Mouse (Mus musculus) kidney, embryonic 15.5 days (tissue): ENCODE measurements around the gene Slc4a7. TPM values are rescaled to one million over a fixed set of nuclear protein-coding genes. Genes with fewer than 3 reads are reported as not detected.

Experiments
- ATAC-seq: fragments of 200-750 bp; cut with Nextera tagmentation; replicated peaks from 2 replicates; pipeline ENCODE4 v1.8.0; 2017; ENCODE audit warnings: moderate TSS enrichment; ENCODE audit not compliant: low FRiP score
- H3K27ac ChIP-seq: fragments of 300-500 bp; sonication (generic); 2 replicates; pipeline ENCODE4 v1.5.1; 2015; ENCODE audit warnings: mild to moderate bottlenecking, inconsistent platforms
- H3K27me3 ChIP-seq: fragments of 300-500 bp; sonication (generic); 2 replicates; pipeline ENCODE4 v1.6.1; 2015; ENCODE audit warnings: inconsistent platforms
- H3K36me3 ChIP-seq: fragments of 300-500 bp; sonication (generic); 2 replicates; pipeline ENCODE4 v1.6.1; 2015; ENCODE audit warnings: inconsistent platforms
- H3K4me1 ChIP-seq: fragments of 300-500 bp; sonication (generic); 2 replicates; pipeline ENCODE4 v1.6.1; 2015; ENCODE audit warnings: inconsistent platforms
- H3K4me2 ChIP-seq: fragments of 300-500 bp; sonication (generic); 2 replicates; pipeline ENCODE4 v1.6.1; 2015; ENCODE audit warnings: moderate library complexity, mild to moderate bottlenecking, inconsistent platforms
- H3K4me3 ChIP-seq: fragments of 300-500 bp; sonication (generic); replicated peaks from 2 replicates; pipeline ENCODE4 v1.5.1; 2015; ENCODE audit warnings: mild to moderate bottlenecking, inconsistent platforms
- H3K9ac ChIP-seq: fragments of 300-500 bp; sonication (generic); 2 replicates; pipeline ENCODE4 v1.6.1; 2015; ENCODE audit warnings: mild to moderate bottlenecking, inconsistent platforms
- H3K9me3 ChIP-seq: fragments of 300-500 bp; sonication (generic); replicated peaks from 2 replicates; pipeline ENCODE4 v1.6.1; 2016; ENCODE audit warnings: inconsistent platforms
- whole genome bisulfite sequencing: fragments of 180-500 bp; shearing (Covaris S2); methylation state at CpG from one replicate; pipeline ENCODE4 v1.1.7; 2015; ENCODE audit warnings: mixed read lengths; 5-methylcytosine and 5-hydroxymethylcytosine counted together
- polyA plus RNA-seq: library from polyadenylated mRNA; unstranded; fragments of >200 nt; fragmentation: Nextera tagmentation; extraction: Ambion mirVana; gene quantifications from 2 replicates; pipeline ENCODE4 v1.2.1, GENCODE M21; 2015

Slc4a7 gene
- polyA plus RNA-seq, 1 experiment from 2014 or later = 17.8 TPM

DNA sequence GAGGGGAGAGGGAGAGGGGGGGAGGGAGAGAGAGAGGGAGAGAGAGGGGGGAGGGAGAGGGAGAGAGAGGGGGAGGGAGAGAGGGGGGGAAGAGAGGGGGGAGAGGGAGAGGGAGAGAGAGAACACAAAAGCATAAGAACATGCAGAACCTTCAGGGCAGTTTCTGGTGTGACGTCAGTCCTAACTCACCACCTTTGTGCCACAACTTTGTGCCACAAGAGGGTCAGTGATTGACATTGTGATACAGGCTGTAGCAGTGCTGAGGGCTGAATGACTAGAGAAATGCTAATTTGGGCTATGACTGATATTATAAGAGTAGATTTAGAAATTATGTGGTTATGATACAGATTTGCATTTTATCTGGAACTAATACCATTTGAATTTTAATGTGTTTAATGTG, 5.0 kb downstream of the Slc4a7 start:
- no peak overlapping the region for H3K9ac ChIP-seq
- H3K27ac ChIP-seq = no peak overlapping the region
- no peak overlapping the region for H3K4me3 ChIP-seq
- H3K9me3 ChIP-seq = no peaks in the 10 kb centered on the region
- H3K36me3 ChIP-seq = peaks cover 15% of the 10 kb centered on the region
- no peak for ATAC-seq
- peaks cover 13% of the 10 kb centered on the region for H3K4me1 ChIP-seq
- H3K4me2 ChIP-seq = no peak overlapping the region
- H3K27me3 ChIP-seq = no peaks in the 10 kb centered on the region
- WGBS = 64% methylated on average over 1 of the region's 1 CpGs

DNA sequence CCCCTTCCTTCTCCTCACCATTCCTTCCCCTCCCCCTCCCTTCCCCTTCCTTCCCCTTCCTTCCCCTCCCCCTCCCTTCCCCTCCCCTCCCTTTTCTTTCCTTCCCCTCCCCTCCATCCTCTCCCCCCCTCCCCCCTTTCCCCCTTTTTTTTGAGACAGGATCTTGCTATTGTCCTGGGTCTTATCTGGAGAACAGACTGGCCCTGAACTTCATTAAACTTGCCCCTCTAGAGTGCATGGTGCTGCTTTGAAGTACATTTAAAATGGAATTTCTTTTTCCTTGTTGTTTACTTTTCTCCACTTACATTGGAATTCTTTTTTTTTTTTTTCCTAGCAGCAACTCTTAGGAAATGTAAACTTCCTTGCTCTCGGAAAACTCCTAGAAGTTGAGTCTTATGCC, 6.9 kb downstream of the Slc4a7 start:
- no peak overlapping the region for H3K4me3 ChIP-seq
- no peak overlapping the region for H3K9ac ChIP-seq
- H3K4me2 ChIP-seq = no peak overlapping the region
- H3K4me1 ChIP-seq = peaks cover 11% of the 10 kb centered on the region
- no peaks in the 10 kb centered on the region for H3K9me3 ChIP-seq
- no peaks in the 10 kb centered on the region for H3K27me3 ChIP-seq
- peaks cover 15% of the 10 kb centered on the region for H3K36me3 ChIP-seq
- no peak overlapping the region for H3K27ac ChIP-seq
- no peak for ATAC-seq
- WGBS = 91% methylated on average over 1 of the region's 1 CpGs

DNA sequence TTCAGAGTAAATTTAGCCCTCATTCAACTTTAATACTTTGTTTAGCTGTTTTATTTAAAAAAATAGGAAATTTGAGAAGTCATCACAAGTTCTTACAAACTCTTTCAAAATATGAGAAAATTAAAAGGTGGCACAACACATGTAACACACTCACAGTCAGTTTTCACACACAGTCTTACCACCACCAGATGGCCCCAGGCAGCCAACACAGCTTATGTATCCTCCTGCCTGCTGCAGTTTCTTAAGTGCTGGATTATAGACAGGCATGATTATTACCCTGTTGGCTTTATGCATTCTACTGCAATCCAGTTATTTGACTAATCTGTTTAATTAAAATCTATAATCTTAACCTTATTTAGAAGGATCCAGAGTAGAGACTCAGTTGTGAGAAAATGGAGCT, 12.1 kb downstream of the Slc4a7 start:
- Histone ChIP-seq H3K27ac (no peak overlapping the region), H3K27me3 (no peaks in the 10 kb centered on the region), H3K4me1 (no peaks in the 10 kb centered on the region), H3K4me3 (no peak overlapping the region), H3K4me2 (no peak overlapping the region), H3K36me3 (peaks cover 10% of the 10 kb centered on the region), H3K9ac (no peak overlapping the region), H3K9me3 (no peaks in the 10 kb centered on the region)
- no peak for ATAC-seq

DNA sequence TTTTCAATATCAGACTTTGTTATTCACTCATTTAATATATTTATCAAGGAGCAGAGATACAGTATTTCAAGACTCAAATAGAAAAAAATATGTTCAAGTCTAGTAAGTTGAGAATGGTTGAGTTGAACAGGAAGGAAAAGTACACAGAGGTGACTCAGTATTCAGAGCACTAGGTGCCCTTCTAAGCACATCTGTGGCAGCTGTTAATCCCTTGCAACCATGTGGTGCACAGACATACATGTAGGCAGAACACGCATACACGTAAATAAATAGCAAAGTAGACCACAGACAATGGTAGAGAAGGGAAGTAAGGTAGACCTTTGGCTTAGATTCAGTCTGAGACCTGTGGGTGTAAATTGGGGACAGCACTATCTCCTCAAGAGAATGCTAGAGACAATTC, 13.7 kb downstream of the Slc4a7 start:
- H3K4me2 ChIP-seq = no peak overlapping the region
- no peak overlapping the region for H3K4me3 ChIP-seq
- no peak overlapping the region for H3K9ac ChIP-seq
- no peaks in the 10 kb centered on the region for H3K9me3 ChIP-seq
- H3K4me1 ChIP-seq = no peaks in the 10 kb centered on the region
- no peak overlapping the region for H3K27ac ChIP-seq
- ATAC-seq = no peak
- no peaks in the 10 kb centered on the region for H3K27me3 ChIP-seq
- peaks cover 2% of the 10 kb centered on the region for H3K36me3 ChIP-seq
- WGBS = 90% methylated on average over 2 of the region's 2 CpGs

DNA sequence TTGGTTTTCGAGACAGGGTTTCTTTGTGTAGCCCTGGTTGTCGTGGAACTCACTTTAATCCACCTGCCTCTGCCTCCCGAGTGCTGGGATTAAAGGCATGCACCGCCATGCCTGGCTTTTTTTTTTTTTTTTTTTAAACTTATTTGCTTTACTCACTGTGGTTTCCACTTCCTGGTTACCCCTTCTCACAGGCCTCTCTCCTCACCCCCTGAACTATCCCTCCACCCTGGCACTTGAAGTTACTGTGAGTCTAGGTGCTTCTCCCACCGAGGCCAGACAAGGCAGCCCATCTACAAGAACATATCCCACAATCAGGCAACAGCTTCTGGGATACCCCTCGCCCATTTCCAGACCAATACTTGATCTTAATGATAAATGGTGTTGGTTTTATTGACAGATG, 14.8 kb downstream of the Slc4a7 start:
- H3K4me2 ChIP-seq = no peak overlapping the region
- no peaks in the 10 kb centered on the region for H3K36me3 ChIP-seq
- no peak for ATAC-seq
- no peaks in the 10 kb centered on the region for H3K27me3 ChIP-seq
- no peaks in the 10 kb centered on the region for H3K4me1 ChIP-seq
- H3K27ac ChIP-seq = no peak overlapping the region
- H3K9me3 ChIP-seq = no peaks in the 10 kb centered on the region
- H3K9ac ChIP-seq = no peak overlapping the region
- H3K4me3 ChIP-seq = no peak overlapping the region
- 90% methylated on average over 6 of the region's 6 CpGs for WGBS

DNA sequence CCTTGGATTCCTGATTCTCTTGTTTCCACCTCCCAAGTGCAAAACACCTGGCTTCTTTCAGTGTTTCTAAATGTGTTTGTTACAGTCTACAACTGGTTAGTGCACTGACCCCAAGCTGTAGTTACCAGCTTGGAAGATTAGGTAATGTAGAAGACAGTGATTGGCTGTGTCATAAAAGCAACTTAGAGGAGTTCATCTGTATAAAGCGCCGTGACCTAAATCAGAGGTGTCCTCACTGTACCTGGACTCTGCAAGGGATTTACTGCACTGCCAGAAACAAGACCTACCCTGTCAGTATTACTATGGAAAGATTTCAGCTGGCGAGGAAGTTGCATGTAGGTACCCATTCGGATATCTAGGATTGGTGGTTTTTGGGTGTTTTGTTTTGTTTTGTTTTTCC, 16.5 kb downstream of the Slc4a7 start:
- no peak overlapping the region for H3K4me3 ChIP-seq
- no peaks in the 10 kb centered on the region for H3K4me1 ChIP-seq
- no peaks in the 10 kb centered on the region for H3K9me3 ChIP-seq
- no peaks in the 10 kb centered on the region for H3K36me3 ChIP-seq
- WGBS = 86% methylated on average over 4 of the region's 4 CpGs
- ATAC-seq = no peak
- H3K9ac ChIP-seq = no peak overlapping the region
- H3K4me2 ChIP-seq = no peak overlapping the region
- no peaks in the 10 kb centered on the region for H3K27me3 ChIP-seq
- no peak overlapping the region for H3K27ac ChIP-seq

DNA sequence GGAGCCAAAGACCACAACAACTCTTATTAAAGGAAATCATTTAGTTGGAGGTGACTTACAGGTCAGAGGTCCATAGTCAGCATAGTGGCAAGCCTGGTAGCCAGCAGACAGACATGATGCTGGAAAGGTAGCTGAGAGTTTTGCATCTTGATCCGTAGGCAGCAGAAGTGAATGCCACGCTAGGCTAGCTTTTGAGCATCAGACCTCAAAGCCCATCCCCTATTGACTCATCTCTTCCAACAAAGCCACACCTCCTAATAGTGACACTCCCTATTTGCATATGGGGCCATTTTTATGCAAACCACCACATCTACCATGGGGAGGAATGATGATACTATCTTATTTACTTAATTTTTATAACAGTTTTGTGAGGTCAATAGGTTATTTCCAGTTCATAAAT, 79.1 kb downstream of the Slc4a7 start:
- WGBS = 92% methylated on average over 2 of the region's 2 CpGs
- peaks cover 57% of the 10 kb centered on the region for H3K36me3 ChIP-seq
- no peak for ATAC-seq

DNA sequence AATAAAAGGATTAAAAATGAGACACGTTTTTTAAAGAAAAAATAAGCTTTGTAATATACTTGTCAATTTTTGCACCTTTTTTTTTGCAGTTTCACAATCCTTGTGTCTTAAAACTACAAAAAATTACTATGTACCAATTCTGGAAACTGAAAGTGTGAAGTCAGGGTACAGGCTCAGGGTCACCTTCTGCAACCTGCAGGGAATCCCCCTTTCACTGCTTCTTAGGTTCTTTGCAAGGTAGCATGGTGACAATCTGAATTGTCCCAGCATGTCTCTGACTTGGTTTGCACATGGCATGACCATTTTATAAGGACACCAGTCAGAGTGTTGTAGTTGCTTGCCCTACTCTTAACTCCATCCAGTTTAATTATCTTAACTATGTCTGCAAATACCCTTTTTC, 82.1 kb downstream of the Slc4a7 start:
- no peaks in the 10 kb centered on the region for H3K27me3 ChIP-seq
- H3K27ac ChIP-seq = no peak overlapping the region
- H3K4me1 ChIP-seq = no peaks in the 10 kb centered on the region
- no peak for ATAC-seq
- H3K9ac ChIP-seq = no peak overlapping the region
- no peak overlapping the region for H3K4me2 ChIP-seq
- peaks cover 49% of the 10 kb centered on the region for H3K36me3 ChIP-seq
- no peaks in the 10 kb centered on the region for H3K9me3 ChIP-seq
- 90% methylated on average over 1 of the region's 1 CpGs for WGBS
- H3K4me3 ChIP-seq = no peak overlapping the region

More for the DNA sequence above, 79.1 kb downstream of the Slc4a7 start:
- no peaks in the 10 kb centered on the region for H3K4me1 ChIP-seq
- no peaks in the 10 kb centered on the region for H3K27me3 ChIP-seq
- H3K9ac ChIP-seq = no peak overlapping the region
- H3K9me3 ChIP-seq = no peaks in the 10 kb centered on the region
- H3K4me2 ChIP-seq = no peak overlapping the region
- H3K27ac ChIP-seq = no peak overlapping the region
- no peak overlapping the region for H3K4me3 ChIP-seq

DNA sequence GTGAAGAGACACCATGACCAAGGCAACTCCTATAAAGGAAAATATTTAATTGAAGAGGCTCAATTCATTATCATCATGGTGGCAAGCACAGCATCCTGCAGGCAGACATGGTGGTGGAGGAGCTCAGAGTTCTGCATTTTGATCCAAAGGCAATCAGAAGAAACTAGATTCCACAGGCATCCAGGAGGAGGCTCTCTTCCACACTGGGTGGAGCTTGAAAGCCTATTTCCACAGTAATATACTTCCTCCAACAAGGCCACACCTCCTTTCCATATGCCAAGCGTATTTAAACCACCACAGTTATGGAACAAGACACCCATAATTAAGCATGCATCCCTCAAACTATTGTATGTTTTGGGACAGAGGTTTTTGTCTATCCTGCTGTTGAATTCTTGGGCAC, 84.9 kb downstream of the Slc4a7 start:
- no peak overlapping the region for H3K27ac ChIP-seq
- H3K9ac ChIP-seq = no peak overlapping the region
- ATAC-seq = no peak
- no peak overlapping the region for H3K4me2 ChIP-seq
- no peak overlapping the region for H3K4me3 ChIP-seq
- WGBS = 100% methylated on average over 1 of the region's 1 CpGs
- H3K9me3 ChIP-seq = no peaks in the 10 kb centered on the region
- H3K4me1 ChIP-seq = no peaks in the 10 kb centered on the region
- H3K36me3 ChIP-seq = peaks cover 49% of the 10 kb centered on the region
- no peaks in the 10 kb centered on the region for H3K27me3 ChIP-seq

DNA sequence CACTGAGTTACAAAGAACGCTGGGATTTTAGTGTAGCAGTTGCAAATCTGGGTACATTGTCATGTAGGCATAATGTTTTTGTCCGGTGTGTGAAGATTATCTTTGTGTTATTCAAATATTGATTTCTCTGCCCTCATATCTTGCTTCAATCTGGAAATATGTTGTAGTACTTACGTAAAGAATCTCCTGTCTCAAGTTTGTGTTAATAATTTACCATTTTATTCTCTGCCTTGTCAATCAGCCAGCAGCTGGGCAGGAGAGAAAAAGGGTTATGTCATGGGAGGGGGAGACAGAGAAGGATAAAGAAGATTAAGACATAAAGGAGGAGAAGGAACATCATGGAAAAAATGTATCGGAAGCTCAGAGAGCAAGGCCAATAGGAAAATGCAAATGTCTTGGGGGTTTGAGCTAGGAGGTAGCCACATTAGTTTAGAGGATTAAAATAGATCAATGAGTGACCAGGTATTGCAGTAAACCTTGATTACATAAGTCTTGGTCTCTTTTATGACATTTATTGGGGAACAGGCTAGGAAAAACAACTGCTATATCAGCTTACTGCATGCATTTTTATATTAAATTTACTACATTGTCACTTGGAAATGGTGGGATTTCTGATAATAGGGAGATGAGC, 87.9 kb downstream of the Slc4a7 start:
- no peak for ATAC-seq
- no peaks in the 10 kb centered on the region for H3K4me1 ChIP-seq
- no peaks in the 10 kb centered on the region for H3K27me3 ChIP-seq
- H3K4me3 ChIP-seq = no peak overlapping the region
- no peak overlapping the region for H3K27ac ChIP-seq
- 92% methylated on average over 4 of the region's 4 CpGs for WGBS
- no peaks in the 10 kb centered on the region for H3K9me3 ChIP-seq
- no peak overlapping the region for H3K4me2 ChIP-seq
- H3K9ac ChIP-seq = no peak overlapping the region
- peaks cover 40% of the 10 kb centered on the region for H3K36me3 ChIP-seq

DNA sequence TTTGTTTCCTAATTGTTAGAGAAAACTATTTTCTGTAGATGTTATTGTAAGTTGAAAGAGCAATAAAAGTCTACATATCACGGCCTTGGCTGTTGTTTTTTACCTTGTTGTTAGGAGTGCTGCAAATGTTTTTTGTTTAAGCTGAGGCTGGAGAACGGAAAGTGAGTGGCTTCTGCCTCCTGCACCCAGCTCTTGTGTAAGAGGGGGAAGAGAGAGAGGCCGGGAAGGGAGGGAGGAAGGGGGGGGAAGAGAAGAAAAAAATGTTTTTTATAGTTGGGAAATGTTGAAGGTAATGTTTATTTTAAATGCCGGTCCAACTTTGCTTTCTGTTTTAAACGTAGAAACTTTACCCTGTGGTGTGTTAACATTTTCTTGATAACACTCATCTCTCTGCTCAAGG, 97.8 kb downstream of the Slc4a7 start:
- WGBS = 80% methylated on average over 5 of the region's 5 CpGs
- ATAC-seq = no peak

DNA sequence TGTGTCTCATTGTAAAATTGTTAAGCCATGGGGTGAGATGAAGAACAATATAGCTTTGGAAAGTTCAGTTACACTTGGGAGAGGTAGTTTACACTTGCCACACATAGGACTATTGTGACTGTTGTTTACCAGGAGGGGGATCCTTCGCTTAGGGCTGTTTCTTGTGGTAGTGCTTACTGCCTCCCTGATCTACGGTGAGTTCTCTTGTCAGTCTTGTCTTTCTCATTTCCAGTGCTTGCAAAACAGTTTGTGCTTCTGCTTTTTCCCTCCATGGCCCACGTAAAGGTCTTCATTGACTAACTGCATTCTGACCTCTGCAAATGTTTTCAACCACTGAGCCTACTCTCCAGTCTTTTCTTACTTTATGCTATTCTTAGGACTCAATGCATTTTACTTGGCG, 98.3 kb downstream of the Slc4a7 start:
- H3K4me3 ChIP-seq = no peak overlapping the region
- H3K9ac ChIP-seq = no peak overlapping the region
- no peaks in the 10 kb centered on the region for H3K9me3 ChIP-seq
- H3K4me1 ChIP-seq = peaks cover 13% of the 10 kb centered on the region
- no peaks in the 10 kb centered on the region for H3K27me3 ChIP-seq
- no peak overlapping the region for H3K27ac ChIP-seq
- no peak for ATAC-seq
- peaks cover 19% of the 10 kb centered on the region for H3K36me3 ChIP-seq
- H3K4me2 ChIP-seq = no peak overlapping the region
- WGBS = 91% methylated on average over 4 of the region's 4 CpGs

More for the DNA sequence above, 97.8 kb downstream of the Slc4a7 start:
- Histone ChIP-seq H3K4me2 (no peak overlapping the region), H3K27ac (no peak overlapping the region), H3K9me3 (no peaks in the 10 kb centered on the region), H3K36me3 (peaks cover 19% of the 10 kb centered on the region), H3K4me3 (no peak overlapping the region), H3K9ac (no peak overlapping the region), H3K4me1 (peaks cover 12% of the 10 kb centered on the region), H3K27me3 (no peaks in the 10 kb centered on the region)

DNA sequence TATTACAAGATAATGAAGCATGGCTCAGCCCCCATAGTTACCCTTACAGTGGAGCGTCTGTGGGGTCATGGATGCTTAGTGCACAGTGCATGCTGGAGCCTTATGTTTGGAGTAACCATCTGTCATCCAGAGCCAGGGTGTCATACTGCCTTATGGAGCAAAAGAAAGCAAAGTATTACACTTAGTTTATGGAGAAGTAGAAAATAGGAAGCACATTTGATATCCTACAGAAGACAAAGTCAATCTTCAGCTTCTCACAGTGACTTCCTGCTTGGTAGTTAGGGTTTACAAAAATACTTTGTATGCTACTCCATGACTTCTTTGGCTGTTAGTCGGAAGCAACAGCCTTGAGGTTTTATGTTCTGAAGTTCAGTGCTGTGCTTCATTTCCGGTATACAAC, 98.7 kb downstream of the Slc4a7 start:
- H3K9me3 ChIP-seq = no peaks in the 10 kb centered on the region
- H3K4me3 ChIP-seq = no peak overlapping the region
- H3K4me2 ChIP-seq = no peak overlapping the region
- no peak overlapping the region for H3K9ac ChIP-seq
- 94% methylated on average over 3 of the region's 3 CpGs for WGBS
- no peaks in the 10 kb centered on the region for H3K27me3 ChIP-seq
- no peak for ATAC-seq
- no peak overlapping the region for H3K27ac ChIP-seq
- H3K36me3 ChIP-seq = peaks cover 16% of the 10 kb centered on the region
- peaks cover 13% of the 10 kb centered on the region for H3K4me1 ChIP-seq
